ENCODE assay signal across 14 mouse cellular contexts in the genomic region with DNA sequence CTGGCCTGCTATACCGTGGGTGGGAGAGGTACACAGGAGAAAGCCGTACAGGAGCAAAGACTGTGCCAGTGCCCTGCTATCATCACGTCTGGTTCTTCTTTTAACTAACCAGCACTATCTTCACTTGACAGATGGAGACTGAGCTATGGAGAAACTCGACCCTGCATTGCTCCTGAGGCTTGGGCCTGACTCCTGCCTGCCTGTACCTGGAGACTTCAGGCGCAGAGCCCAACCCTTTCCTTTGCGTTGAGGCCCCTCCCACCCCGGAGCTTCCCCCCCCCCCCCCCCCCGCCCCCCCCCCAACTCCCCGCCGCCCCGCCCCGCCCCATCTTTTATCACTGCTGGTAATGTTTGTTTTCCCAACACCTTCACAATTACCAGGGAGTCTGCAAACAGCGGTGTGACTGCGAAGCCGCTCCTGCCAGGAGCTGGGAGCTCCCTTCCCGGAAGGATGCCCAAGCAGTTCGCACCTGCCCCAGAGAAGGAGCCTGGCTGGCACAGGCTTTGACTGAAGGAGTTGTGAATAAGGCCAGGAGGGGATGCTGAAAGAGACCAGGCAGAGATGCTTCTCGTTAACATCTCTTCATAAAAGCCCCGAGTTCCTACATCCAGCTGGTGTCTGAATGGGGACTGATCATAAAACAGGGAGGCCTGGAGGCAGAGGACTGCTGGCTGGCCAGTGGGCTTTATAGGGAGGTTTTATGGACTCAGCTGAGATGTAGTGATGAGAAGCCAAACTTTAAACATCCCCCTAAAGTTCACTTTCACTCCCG.
DNase-seq lines count a peak whose midpoint lies in the region; ATAC-seq and TF ChIP-seq lines count a peak whose summit lies in the region.
"Had no signal": no experiment of that assay in that cellular context is flagged by ENCODE, and none has a peak within 500 bp of the region (broad histone marks: within the 10 kb centered on the region; RNA-seq: fewer than 3 reads in every experiment).

No protein-coding gene starts in this region.

- no peaks in the 10 kb centered on the region for H3K36me3 ChIP-seq in hindbrain, embryonic 10.5 days
- H3K36me3 ChIP-seq in hindbrain, embryonic 13.5 days = no peaks in the 10 kb centered on the region
- H3K36me3 ChIP-seq in intestine, embryonic 15.5 days = no peaks in the 10 kb centered on the region
- H3K36me3 ChIP-seq in neural tube, embryonic 13.5 days = no peaks in the 10 kb centered on the region
- no peaks in the 10 kb centered on the region for H3K36me3 ChIP-seq in liver, embryonic 11.5 days (ENCODE audit: control insufficient read depth, insufficient read depth, low read length)
- no peaks in the 10 kb centered on the region for H3K36me3 ChIP-seq in hindbrain, postnatal 0 days (ENCODE audit: insufficient read depth, low read length)
- H3K36me3 ChIP-seq: forebrain, embryonic 15.5 days had no signal

- peaks cover 30% of the 10 kb centered on the region for H3K4me1 ChIP-seq in hindbrain, embryonic 10.5 days (replicated peaks)
- H3K4me1 ChIP-seq in hindbrain, embryonic 13.5 days (replicated peaks) = peaks cover 14% of the 10 kb centered on the region
- peaks cover 21% of the 10 kb centered on the region for H3K4me1 ChIP-seq in intestine, embryonic 15.5 days (replicated peaks)
- peaks cover 22% of the 10 kb centered on the region for H3K4me1 ChIP-seq in neural tube, embryonic 13.5 days (replicated peaks)
- no peaks in the 10 kb centered on the region for H3K4me1 ChIP-seq in liver, embryonic 11.5 days (replicated peaks; ENCODE audit: control insufficient read depth, insufficient read depth, low read length)
- no peaks in the 10 kb centered on the region for H3K4me1 ChIP-seq in hindbrain, postnatal 0 days (ENCODE audit: insufficient read depth, low read length)

- no peak overlapping the region for H3K4me2 ChIP-seq in hindbrain, embryonic 13.5 days
- H3K4me2 ChIP-seq in intestine, embryonic 15.5 days (replicated peaks) = no peak overlapping the region
- peak overlapping the region; percentile 21; the same call in 1 of the 2 replicates for H3K4me2 ChIP-seq in neural tube, embryonic 13.5 days
- H3K4me2 ChIP-seq in liver, embryonic 11.5 days = no peak overlapping the region
- H3K4me2 ChIP-seq in hindbrain, postnatal 0 days (ENCODE audit: low read depth, low read length) = no peak overlapping the region
- H3K4me2 ChIP-seq: forebrain, embryonic 15.5 days had no signal

- no peak for DNase-seq in hindbrain, embryonic 10.5 days (ENCODE audit: low spot score)
- DNase-seq in brain, adult 2 months (ENCODE audit: low read depth, low spot score) = peak; percentile 16
- DNase-seq in liver, embryonic 11.5 days (ENCODE audit: low spot score) = no peak
- no peak for DNase-seq in hindbrain, postnatal 0 days (ENCODE audit: low spot score)
- no peak for DNase-seq in adrenal gland, adult (ENCODE audit: inconsistent age in 2 of 2, low spot score in 1 of 2)
- DNase-seq: cerebellum, adult 11 months; kidney, postnatal 14 days; spleen, adult 18-20 months had no signal

- peak overlapping the region; percentile 45; the same call in 1 of the 2 replicates for H3K27ac ChIP-seq in hindbrain, embryonic 10.5 days
- H3K27ac ChIP-seq in hindbrain, embryonic 13.5 days = no peak overlapping the region
- no peak overlapping the region for H3K27ac ChIP-seq in intestine, embryonic 15.5 days
- H3K27ac ChIP-seq in neural tube, embryonic 13.5 days (replicated peaks) = no peak overlapping the region
- H3K27ac ChIP-seq in liver, embryonic 11.5 days (ENCODE audit: low read depth, low read length) = no peak overlapping the region
- no peak overlapping the region for H3K27ac ChIP-seq in hindbrain, postnatal 0 days
- H3K27ac ChIP-seq: forebrain, embryonic 15.5 days had no signal

- peak overlapping the region; percentile 21; the same call in 1 of the 2 replicates for H3K4me3 ChIP-seq in hindbrain, embryonic 10.5 days
- H3K4me3 ChIP-seq in hindbrain, embryonic 13.5 days = no peak overlapping the region
- no peak overlapping the region for H3K4me3 ChIP-seq in intestine, embryonic 15.5 days (replicated peaks)
- H3K4me3 ChIP-seq in neural tube, embryonic 13.5 days = no peak overlapping the region
- no peak overlapping the region for H3K4me3 ChIP-seq in liver, embryonic 11.5 days (ENCODE audit: low read depth, low read length)
- no peak overlapping the region for H3K4me3 ChIP-seq in hindbrain, postnatal 0 days (ENCODE audit: low read length)
- H3K4me3 ChIP-seq: forebrain, embryonic 15.5 days; megakaryocyte, embryonic 14.5 days had no signal

- 0 out of 2 replicates have a peak, but pooled peaks cover 3% of the 10 kb centered on the region for H3K9me3 ChIP-seq in hindbrain, embryonic 10.5 days
- H3K9me3 ChIP-seq in hindbrain, embryonic 13.5 days = 0 out of 2 replicates have a peak, but pooled peaks cover 3% of the 10 kb centered on the region
- no peaks in the 10 kb centered on the region for H3K9me3 ChIP-seq in intestine, embryonic 15.5 days
- no peaks in the 10 kb centered on the region for H3K9me3 ChIP-seq in neural tube, embryonic 13.5 days
- H3K9me3 ChIP-seq in liver, embryonic 11.5 days (ENCODE audit: control insufficient read depth, low read length) = no peaks in the 10 kb centered on the region
- no peaks in the 10 kb centered on the region for H3K9me3 ChIP-seq in hindbrain, postnatal 0 days (ENCODE audit: low read length)
- H3K9me3 ChIP-seq: forebrain, embryonic 15.5 days had no signal

- WGBS in hindbrain, embryonic 10.5 days = 10% methylated on average over 15 of the region's 20 CpGs
- WGBS in hindbrain, embryonic 13.5 days = 9% methylated on average over 15 of the region's 20 CpGs
- WGBS in intestine, embryonic 15.5 days = 15% methylated on average over 16 of the region's 20 CpGs
- 4% methylated on average over 18 of the region's 20 CpGs for WGBS in neural tube, embryonic 13.5 days
- 14% methylated on average over 14 of the region's 20 CpGs for WGBS in liver, embryonic 11.5 days
- WGBS in hindbrain, postnatal 0 days = 15% methylated on average over 13 of the region's 20 CpGs

- ATAC-seq in hindbrain, embryonic 13.5 days (ENCODE audit: low FRiP score) = no peak; the same call in 1 of the 2 replicates
- peak; percentile 52 for ATAC-seq in intestine, embryonic 15.5 days
- ATAC-seq in neural tube, embryonic 13.5 days (ENCODE audit: low read depth) = no peak
- ATAC-seq in liver, embryonic 11.5 days (replicated peaks; ENCODE audit: low FRiP score) = no peak
- no peak for ATAC-seq in hindbrain, postnatal 0 days
- ATAC-seq: activated CD4-positive, CD25-positive, alpha-beta regulatory T cell, adult 4 months; forebrain, embryonic 15.5 days had no signal

- TF ChIP-seq CTCF in hindbrain, postnatal 0 days (IDR thresholded peaks at IDR 0.05; ENCODE audit: low read depth) = no peak

- H3K9ac ChIP-seq in hindbrain, embryonic 13.5 days = no peak overlapping the region
- H3K9ac ChIP-seq in intestine, embryonic 15.5 days = no peak overlapping the region
- H3K9ac ChIP-seq in neural tube, embryonic 13.5 days = no peak overlapping the region
- H3K9ac ChIP-seq in liver, embryonic 11.5 days (ENCODE audit: low read depth, low read length) = no peak overlapping the region
- H3K9ac ChIP-seq in hindbrain, postnatal 0 days (replicated peaks; ENCODE audit: low read length) = no peak overlapping the region
- H3K9ac ChIP-seq: forebrain, embryonic 15.5 days had no signal

- H3K27me3 ChIP-seq in hindbrain, embryonic 10.5 days (ENCODE audit: insufficient read depth, poor library complexity, severe bottlenecking) = peaks cover 51% of the 10 kb centered on the region
- H3K27me3 ChIP-seq in hindbrain, embryonic 13.5 days = peaks cover 33% of the 10 kb centered on the region
- H3K27me3 ChIP-seq in intestine, embryonic 15.5 days (replicated peaks) = no peaks in the 10 kb centered on the region
- peaks cover 16% of the 10 kb centered on the region for H3K27me3 ChIP-seq in neural tube, embryonic 13.5 days
- H3K27me3 ChIP-seq in liver, embryonic 11.5 days (replicated peaks; ENCODE audit: control insufficient read depth, insufficient read depth, low read length) = no peaks in the 10 kb centered on the region
- H3K27me3 ChIP-seq in hindbrain, postnatal 0 days (ENCODE audit: insufficient read depth, low read length) = 0 out of 2 replicates have a peak, but pooled peaks cover 8% of the 10 kb centered on the region
